Mouse (Mus musculus): ENCODE data around the gene Kif13a. TPM values are rescaled to one million over a fixed set of nuclear protein-coding genes. Genes with fewer than 3 reads are reported as not detected.

The Kif13a gene
- polyA plus RNA-seq, 1 experiment from 2014 or later = 14.5 TPM

GRCm38 (mm10) chr13:46699372-46699771 lies 230.3 kb downstream of the Kif13a start:
- Histone ChIP-seq H3K9me3 (ENCODE audit: control insufficient read depth, low read length) (no peaks in the 10 kb centered on the region), H3K36me3 (ENCODE audit: control insufficient read depth, insufficient read depth, low read length) (0 out of 2 replicates have a peak, but pooled peaks cover 2% of the 10 kb centered on the region), H3K9ac (ENCODE audit: low read depth, low read length) (no peak overlapping the region), H3K4me3 (ENCODE audit: low read depth, low read length) (no peak overlapping the region), H3K27ac (ENCODE audit: low read depth, low read length) (no peak overlapping the region), H3K27me3 (ENCODE audit: control insufficient read depth, insufficient read depth, low read length) (no peaks in the 10 kb centered on the region), H3K4me2 (replicated peaks; ENCODE audit: low read depth, low read length) (no peak overlapping the region), H3K4me1 (replicated peaks; ENCODE audit: control insufficient read depth, insufficient read depth, low read length) (no peaks in the 10 kb centered on the region)
- WGBS = 98% methylated on average over 1 of the region's 1 CpGs
- ATAC-seq (ENCODE audit: low FRiP score) = no peak
- DNase-seq (ENCODE audit: low spot score) = no peak

Other genes starting within 250 kb of the Kif13a start
- gene Nup153, start 201.9 kb downstream of the Kif13a start, polyA plus RNA-seq (2014; fragmentation: Nextera tagmentation; extraction: Ambion mirVana) = 41.9 and 43.3 TPM in 2 replicates
- gene Nhlrc1, start 85.0 kb upstream of the Kif13a start, polyA plus RNA-seq (2014; fragmentation: Nextera tagmentation; extraction: Ambion mirVana) = 5.7 and 6.8 TPM in 2 replicates
- 14.9 and 21.9 TPM in 2 replicates for gene Kdm1b, start 113.6 kb upstream of the Kif13a start, polyA plus RNA-seq (2014; fragmentation: Nextera tagmentation; extraction: Ambion mirVana)
- 44.2 and 47.8 TPM in 2 replicates for gene Tpmt, start 114.9 kb upstream of the Kif13a start, polyA plus RNA-seq (2014; fragmentation: Nextera tagmentation; extraction: Ambion mirVana)
- 312 and 335 TPM in 2 replicates for gene Dek, start 176.3 kb upstream of the Kif13a start, polyA plus RNA-seq (2014; fragmentation: Nextera tagmentation; extraction: Ambion mirVana)
- gene Rnf144b, start 192.8 kb upstream of the Kif13a start, polyA plus RNA-seq (2014; fragmentation: Nextera tagmentation; extraction: Ambion mirVana) = 1.2 and 1.9 TPM in 2 replicates

Data from hindbrain, embryonic 11.5 days (tissue).